Mouse (Mus musculus) liver, adult 2 months (tissue): ENCODE results near the gene Adap1.

Experiments
- CTCF ChIP-seq: fragments of 200-500 bp; IDR thresholded peaks from 2 replicates; pipeline ENCODE4 v1.5.1; 2011; ENCODE audit warnings: low read depth, low read length, control low read depth
- POLR2A ChIP-seq: fragments of 200-500 bp; IDR thresholded peaks from 2 replicates; pipeline ENCODE4 v1.6.1; 2011; ENCODE audit warnings: low read length, control low read depth; ENCODE audit not compliant: insufficient read depth; ENCODE audit errors: extremely low read depth

DNA sequence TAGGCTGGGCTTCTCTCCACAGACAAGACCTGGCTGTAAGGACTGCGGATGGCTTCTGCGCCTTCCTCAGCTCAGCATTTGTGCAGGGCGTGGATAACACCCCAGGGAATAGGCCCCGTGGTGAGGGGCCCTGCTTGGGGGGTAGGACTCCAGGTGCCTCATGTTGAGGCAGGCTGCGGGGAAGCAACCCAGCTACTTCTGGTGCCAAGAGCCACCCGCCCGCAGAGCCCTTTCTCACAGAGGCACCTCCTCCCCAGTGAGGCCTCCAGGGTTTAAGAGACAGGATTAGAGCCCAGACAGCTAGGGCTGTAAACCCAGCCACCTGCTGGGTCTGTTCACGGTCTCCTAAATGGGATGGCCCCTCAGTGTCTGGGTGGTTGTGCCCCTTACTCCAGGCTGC is 26.2 kb upstream of the Adap1 start:
- TF ChIP-seq CTCF (no peak), POLR2A (no peak)
